Mouse (Mus musculus) embryonic fibroblast, embryonic 13.5 days (primary cell): ENCODE results near the gene Patl2.

ENCODE experiments used
- CTCF ChIP-seq: IDR thresholded peaks from 2 replicates; pipeline ENCODE4 v1.5.1; 2011; ENCODE audit warnings: mild to moderate bottlenecking, control low read depth, low read length, moderate library complexity, borderline replicate concordance; ENCODE audit not compliant: insufficient read depth
- POLR2A ChIP-seq: IDR thresholded peaks from 2 replicates; pipeline ENCODE4 v1.6.1; 2011; ENCODE audit warnings: low read depth, mild to moderate bottlenecking, control low read depth, low read length, moderate library complexity

GRCm38 (mm10) chr2:122125680-122126572 is 60.1 kb downstream of the Patl2 start:
- TF ChIP-seq CTCF (no peak), POLR2A (no peak)
